Mouse (Mus musculus): ENCODE measurements around the gene Gm38119.

Gm38119 gene

DNA sequence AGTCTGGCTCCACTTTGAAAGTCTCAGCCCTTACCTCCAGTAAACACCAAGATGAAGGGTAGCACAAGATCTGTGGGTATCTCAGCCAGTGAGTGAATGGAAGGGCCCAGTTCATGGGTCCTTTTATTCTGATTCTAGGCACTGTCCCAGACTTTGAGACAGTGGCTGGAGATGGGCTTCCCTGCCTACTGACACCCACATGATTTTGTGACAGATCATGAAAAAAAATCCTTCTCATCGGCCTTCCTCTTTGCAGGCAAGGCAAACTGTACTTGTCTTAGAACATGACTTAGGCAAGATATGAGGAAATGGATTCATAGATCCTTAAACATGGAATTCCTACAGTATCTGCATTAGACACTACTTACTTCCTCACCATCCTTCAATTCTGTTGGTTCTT, at the start of gene Gm38119:
TSS of gene Gm38119 (minus strand) at position 101 of the 400 bp plus-strand sequence.
- no peak for DNase-seq (ENCODE audit: low spot score in 2 of 2)

DNA sequence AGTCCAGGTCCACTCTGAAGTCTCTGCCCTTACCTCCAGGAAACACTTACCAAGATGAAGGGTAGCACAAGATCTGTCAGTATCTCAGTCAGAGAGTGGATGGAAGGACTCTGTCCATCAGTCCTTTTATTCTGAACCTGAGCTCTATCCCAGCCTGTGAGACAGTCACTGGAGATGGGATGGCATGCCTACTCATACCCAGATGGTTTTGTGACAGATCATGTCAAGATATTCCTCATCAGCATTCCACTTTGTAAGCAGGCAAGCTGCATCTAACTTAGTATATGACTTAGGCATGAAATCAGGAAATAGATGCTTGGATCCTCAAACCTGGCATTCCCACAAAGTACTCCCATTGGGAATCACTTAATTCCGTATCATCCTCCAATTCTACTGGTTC, 39.9 kb upstream of the Gm38119 start, which contains the start of gene Lce1i:
TSS of gene Lce1i (minus strand) at position 101 of the 400 bp plus-strand sequence.
- no peak for DNase-seq (ENCODE audit: low spot score in 2 of 2)

DNA sequence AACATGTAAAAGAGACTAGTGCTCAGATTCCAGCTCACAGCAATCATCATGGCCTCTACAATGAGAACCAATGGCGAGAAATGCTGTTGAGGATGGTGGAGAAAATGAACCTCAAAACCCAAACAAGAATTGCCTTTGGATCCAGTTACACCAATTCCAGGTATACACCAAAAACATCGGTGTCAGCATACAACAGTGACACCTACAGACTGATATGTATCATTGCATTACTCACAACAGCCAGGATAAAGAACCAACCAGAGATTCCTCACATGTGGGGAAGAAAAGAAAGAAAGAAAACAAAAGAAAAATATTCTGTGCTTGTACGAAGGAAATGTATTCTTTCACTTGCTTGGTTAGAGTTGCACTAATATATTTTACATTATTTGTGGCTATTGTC, 32.7 kb upstream of the Gm38119 start:
- DNase-seq (ENCODE audit: low spot score in 2 of 2) = no peak

DNA sequence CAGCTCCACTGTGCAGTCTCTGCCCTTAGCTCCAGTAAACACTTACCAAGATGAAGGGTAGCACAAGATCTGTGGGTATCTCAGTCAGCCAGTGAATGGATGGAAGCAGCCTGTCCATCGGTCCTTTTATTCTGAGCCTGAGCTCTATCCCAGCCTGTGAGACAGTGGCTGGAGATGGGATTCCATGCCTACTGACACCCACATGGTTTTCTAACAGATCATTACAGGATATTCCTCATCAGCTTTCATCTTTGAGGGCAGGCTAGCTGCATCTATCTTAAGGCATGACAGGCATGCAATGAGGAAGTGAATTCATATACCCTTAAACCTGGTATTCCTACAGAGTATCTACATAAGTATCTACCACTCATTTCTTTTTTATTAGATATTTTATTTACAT, 26.1 kb upstream of the Gm38119 start, which contains the start of gene Lce1h:
TSS of gene Lce1h (minus strand) at position 101 of the 400 bp plus-strand sequence.
- DNase-seq (ENCODE audit: low spot score in 2 of 2) = no peak

DNA sequence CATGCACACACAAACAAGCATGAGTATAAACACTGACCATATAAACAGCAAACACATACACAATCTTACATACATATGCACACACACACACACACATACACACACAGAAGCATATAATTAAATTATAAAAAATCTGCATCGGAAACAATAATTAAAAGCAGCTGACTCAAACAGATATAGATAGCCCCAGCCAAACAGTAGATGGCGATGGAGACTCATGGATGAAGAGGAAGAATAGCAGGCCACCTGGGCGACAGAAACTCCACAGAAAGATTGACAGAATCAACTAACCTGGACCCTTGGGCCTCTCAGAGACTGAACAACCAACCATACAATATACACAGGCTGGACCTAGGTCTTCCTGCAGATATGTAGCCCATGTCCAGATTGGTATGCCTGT, 14.3 kb upstream of the Gm38119 start:
- no peak for DNase-seq (ENCODE audit: low spot score in 2 of 2)

DNA sequence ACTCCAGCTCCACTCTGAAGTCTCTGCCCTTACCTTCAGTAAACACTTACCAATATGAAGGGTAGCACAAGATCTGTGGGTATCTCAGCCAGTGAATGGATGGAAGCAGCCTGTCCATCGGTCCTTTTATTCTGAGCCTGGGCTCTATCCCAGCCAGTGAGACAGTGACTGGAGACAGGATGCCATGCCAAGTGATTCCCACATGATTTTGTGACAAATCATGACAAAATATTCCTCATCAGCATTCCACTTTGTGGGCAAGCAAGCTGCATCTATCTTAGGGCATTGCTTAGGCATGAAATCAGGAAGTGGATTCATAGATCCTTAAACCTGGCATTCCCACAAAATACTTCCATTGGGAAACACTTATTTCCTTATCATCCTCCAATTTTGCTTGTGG, 13.3 kb upstream of the Gm38119 start, which contains the start of gene Lce1g:
TSS of gene Lce1g (minus strand) at position 101 of the 400 bp plus-strand sequence.
- no peak for DNase-seq (ENCODE audit: low spot score in 2 of 2)

DNA sequence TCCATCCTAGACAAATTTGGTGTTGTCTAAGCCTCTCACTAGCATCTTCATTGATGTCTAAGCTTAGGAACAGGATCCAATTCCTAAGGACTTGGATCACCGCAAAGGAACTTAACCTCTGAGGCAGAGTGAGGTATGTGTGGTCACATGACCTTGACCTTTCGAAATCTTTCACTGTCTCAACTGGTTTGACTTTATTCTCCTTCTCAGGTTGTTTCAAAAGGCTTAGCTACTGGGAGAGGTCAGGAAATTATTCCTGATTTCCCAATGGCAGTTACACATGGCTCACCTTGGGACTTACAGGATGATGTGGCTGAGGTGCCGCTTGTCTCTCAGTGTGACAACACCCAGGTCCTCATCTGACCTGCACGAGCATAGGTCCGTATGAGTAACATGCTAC, 16.3 kb downstream of the Gm38119 start:
- DNase-seq (ENCODE audit: low spot score in 2 of 2) = no peak

DNA sequence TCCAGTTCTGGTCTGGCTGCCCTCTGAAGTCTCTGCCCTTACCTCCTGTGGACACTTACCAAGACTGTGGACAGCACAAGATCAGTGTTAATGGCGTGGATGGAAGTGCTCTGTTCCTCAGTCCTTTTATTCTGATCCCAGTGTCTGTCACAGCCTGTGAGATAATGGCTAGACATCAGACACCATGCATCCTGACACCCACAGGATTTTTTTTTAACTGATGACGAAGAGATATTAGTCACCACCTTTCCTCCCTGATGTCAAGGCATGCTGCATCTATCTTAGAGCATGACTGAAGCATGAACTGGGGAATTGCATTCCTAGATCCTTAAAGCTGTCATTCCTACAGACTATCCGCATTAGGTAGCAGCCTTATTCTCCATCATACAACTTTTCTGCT, 18.6 kb downstream of the Gm38119 start, which contains the start of gene Lce1f:
TSS of gene Lce1f (minus strand) at position 101 of the 400 bp plus-strand sequence.
- DNase-seq (ENCODE audit: low spot score in 2 of 2) = no peak

DNA sequence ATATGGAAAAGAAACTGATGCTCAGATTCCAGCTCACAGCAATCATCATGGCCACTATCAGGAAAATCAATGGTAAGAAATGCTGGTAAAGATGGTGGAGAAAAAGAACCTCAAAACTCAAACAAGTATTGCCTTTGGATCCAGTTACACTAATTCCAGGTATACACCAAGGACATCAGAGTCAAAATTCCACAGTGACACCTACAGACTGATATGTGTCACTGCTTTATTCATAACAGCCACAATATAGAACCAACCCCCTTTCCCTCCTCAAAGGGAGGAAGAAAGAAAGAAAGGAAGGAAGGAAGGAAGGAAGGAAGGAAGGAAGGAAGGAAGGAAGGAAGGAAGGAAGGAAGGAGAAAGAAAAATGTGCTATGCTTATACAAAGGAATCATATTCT, 23.8 kb downstream of the Gm38119 start:
- DNase-seq (ENCODE audit: low spot score in 2 of 2) = no peak

DNA sequence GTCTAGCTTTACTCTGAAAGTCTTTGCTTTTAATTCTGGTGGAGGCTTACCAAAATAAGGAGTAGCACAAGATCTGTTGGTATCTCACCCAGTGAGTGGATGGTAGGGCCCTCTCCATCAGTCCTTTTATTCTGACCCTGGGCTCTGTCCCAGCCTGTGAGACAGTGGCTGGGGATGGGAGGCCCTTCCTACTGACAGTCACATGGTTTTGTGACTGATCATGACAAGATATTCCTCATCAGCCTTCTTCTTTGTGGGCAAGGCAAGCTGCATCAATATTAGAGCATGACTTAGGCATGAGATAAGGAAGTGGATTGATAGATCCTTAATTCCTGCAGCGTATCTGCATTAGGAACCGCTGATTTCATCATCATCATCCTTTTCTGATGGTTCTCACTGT, 29.9 kb downstream of the Gm38119 start, which contains the start of gene Lce1e:
TSS of gene Lce1e (minus strand) at position 101 of the 400 bp plus-strand sequence.
- no peak for DNase-seq (ENCODE audit: low spot score in 2 of 2)

DNA sequence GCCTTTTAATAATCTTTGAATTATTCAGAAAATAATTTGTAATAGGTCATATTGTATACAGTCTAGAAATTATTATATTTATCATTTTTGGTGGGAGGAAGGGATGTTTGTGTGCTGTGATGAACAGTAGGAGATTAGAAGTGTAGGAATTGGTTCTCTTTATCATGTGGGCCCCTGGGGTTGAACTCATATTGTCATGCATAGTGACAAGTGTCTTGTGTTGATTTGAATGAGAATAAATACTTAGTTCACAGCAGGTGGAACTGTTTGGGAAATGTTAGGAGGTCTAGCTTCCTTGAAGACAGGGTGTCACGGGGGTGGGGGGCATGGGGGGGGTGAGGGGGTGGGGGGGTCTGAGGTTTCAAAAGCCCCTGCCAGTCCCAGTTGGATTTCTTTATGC, 44.3 kb downstream of the Gm38119 start:
- DNase-seq (ENCODE audit: low spot score in 2 of 2) = no peak

DNA sequence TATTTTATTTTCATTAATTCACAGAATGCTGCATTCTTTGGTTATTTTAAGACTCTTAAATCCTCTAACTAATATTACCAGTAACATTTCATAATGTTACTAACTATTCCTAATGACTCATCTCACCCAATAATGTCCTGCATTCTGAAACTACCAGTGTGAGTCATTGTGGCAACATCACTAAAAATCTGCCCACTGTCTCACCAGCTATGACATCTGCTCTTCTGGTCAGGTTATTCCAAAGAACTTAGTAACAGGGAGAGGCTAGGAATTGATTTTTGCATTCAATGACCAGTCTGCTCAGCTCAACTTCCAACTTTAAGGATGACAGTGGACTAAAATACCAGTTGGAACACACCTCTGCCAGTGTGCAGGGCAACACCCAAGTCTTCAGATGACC, 47.2 kb downstream of the Gm38119 start:
- DNase-seq (ENCODE audit: low spot score in 2 of 2) = no peak

DNA sequence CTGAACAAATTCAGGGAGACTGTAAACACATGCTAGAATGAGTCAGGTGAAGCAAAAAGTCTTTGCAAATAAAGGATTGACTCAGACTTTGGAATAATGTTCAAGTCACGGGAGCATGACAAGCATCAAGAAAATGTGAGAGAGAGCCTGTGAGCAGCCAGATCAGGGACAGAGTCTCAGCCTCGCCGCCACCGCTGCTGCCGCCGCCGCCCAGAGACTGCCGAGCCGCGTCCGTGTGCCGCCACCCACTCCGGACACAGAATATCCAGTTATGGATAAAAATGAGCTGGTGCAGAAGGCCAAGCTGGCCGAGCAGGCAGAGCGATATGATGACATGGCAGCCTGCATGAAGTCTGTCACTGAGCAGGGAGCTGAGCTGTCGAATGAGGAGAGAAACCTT, 49.7 kb downstream of the Gm38119 start:
- peak in 1 of 2 experiments; percentile 4 for DNase-seq (ENCODE audit: low spot score in 2 of 2)
